Mouse (Mus musculus): ENCODE data around the gene Thada.
"Not testable (repeated sequence)": the region's sequence is repeated elsewhere in the genome, so short reads cannot be mapped to it uniquely, and the experiment has no call there.

Gene Thada

GRCm38 (mm10) chr17:84341686-84342085 lies 124.3 kb downstream of the Thada start:
- DNase-seq (ENCODE audit: low spot score) = no peak

GRCm38 (mm10) chr17:84340574-84340973 lies 125.4 kb downstream of the Thada start:
- no peak for DNase-seq (ENCODE audit: low spot score)

GRCm38 (mm10) chr17:84335996-84336395 lies 130.0 kb downstream of the Thada start:
- no peak for DNase-seq (ENCODE audit: low spot score)

GRCm38 (mm10) chr17:84335076-84335475 lies 130.9 kb downstream of the Thada start:
- no peak for DNase-seq (ENCODE audit: low spot score)

- DNase-seq (ENCODE audit: low spot score) = no peak
Measured at GRCm38 (mm10) chr17:84334241-84335014, 131.6 kb downstream of the Thada start.

GRCm38 (mm10) chr17:84332940-84333339 lies 133.1 kb downstream of the Thada start:
- DNase-seq (ENCODE audit: low spot score) = no peak

- DNase-seq (ENCODE audit: low spot score) = no peak
Measured at GRCm38 (mm10) chr17:84330986-84331385, 135.0 kb downstream of the Thada start.

- no peak for DNase-seq (ENCODE audit: low spot score)
Measured at GRCm38 (mm10) chr17:84330506-84330905, 135.5 kb downstream of the Thada start.

GRCm38 (mm10) chr17:84329906-84330470 lies 136.0 kb downstream of the Thada start:
- DNase-seq (ENCODE audit: low spot score) = no peak

GRCm38 (mm10) chr17:84328526-84328925 lies 137.5 kb downstream of the Thada start:
- no peak for DNase-seq (ENCODE audit: low spot score)

- DNase-seq (ENCODE audit: low spot score) = peak; percentile 70
Measured at GRCm38 (mm10) chr17:84327051-84327925, 138.7 kb downstream of the Thada start.

GRCm38 (mm10) chr17:84322176-84322575 lies 143.8 kb downstream of the Thada start:
- no peak for DNase-seq (ENCODE audit: low spot score)

- no peak for DNase-seq (ENCODE audit: low spot score)
Measured at GRCm38 (mm10) chr17:84321351-84321750, 144.7 kb downstream of the Thada start.

GRCm38 (mm10) chr17:84320576-84320975 lies 145.4 kb downstream of the Thada start:
- no peak for DNase-seq (ENCODE audit: low spot score)

GRCm38 (mm10) chr17:84314341-84314740 lies 151.7 kb downstream of the Thada start:
- no peak for DNase-seq (ENCODE audit: low spot score)

- no peak for DNase-seq (ENCODE audit: low spot score)
Measured at GRCm38 (mm10) chr17:84313494-84313893, 152.5 kb downstream of the Thada start.

- DNase-seq (ENCODE audit: low spot score) = no peak
Measured at GRCm38 (mm10) chr17:84306151-84306550, 159.9 kb downstream of the Thada start.

GRCm38 (mm10) chr17:84305074-84305473 lies 160.9 kb downstream of the Thada start:
- no peak for DNase-seq (ENCODE audit: low spot score)

GRCm38 (mm10) chr17:84304141-84304540 lies 161.9 kb downstream of the Thada start:
- DNase-seq (ENCODE audit: low spot score) = no peak

- no peak for DNase-seq (ENCODE audit: low spot score)
Measured at GRCm38 (mm10) chr17:84297976-84298375, 168.0 kb downstream of the Thada start.

GRCm38 (mm10) chr17:84293221-84293620 lies 172.8 kb downstream of the Thada start:
- DNase-seq (ENCODE audit: low spot score) = no peak

- DNase-seq (ENCODE audit: low spot score) = not testable (repeated sequence)
Measured at GRCm38 (mm10) chr17:84291228-84291627, 174.8 kb downstream of the Thada start.
